Mouse (Mus musculus) A20 (cell line): ENCODE data around the gene Klc1.

Experiments used
- DNase-seq: peaks from one replicate; pipeline ENCODE4 v3.0.0-alpha.2; 2011; ENCODE audit warnings: low read depth, low spot score

Klc1 gene

GRCm38 (mm10) chr12:111770651-111771050, 12.0 kb downstream of the Klc1 start:
- DNase-seq = no peak

- DNase-seq = no peak
Observed at GRCm38 (mm10) chr12:111774156-111774555, 15.5 kb downstream of the Klc1 start.

GRCm38 (mm10) chr12:111774845-111775244, 16.2 kb downstream of the Klc1 start:
- no peak for DNase-seq

- no peak for DNase-seq
Observed at GRCm38 (mm10) chr12:111777919-111778318, 19.3 kb downstream of the Klc1 start.

- peak; percentile 24 for DNase-seq
Observed at GRCm38 (mm10) chr12:111779544-111779943, 20.9 kb downstream of the Klc1 start.

- DNase-seq = no peak
Observed at GRCm38 (mm10) chr12:111785174-111785573, 26.5 kb downstream of the Klc1 start.

- no peak for DNase-seq
Observed at GRCm38 (mm10) chr12:111787015-111787414, 28.4 kb downstream of the Klc1 start.

- no peak for DNase-seq
Observed at GRCm38 (mm10) chr12:111790090-111790489, 31.4 kb downstream of the Klc1 start.

- no peak for DNase-seq
Observed at GRCm38 (mm10) chr12:111790631-111791030, 32.0 kb downstream of the Klc1 start.

- DNase-seq = no peak
Observed at GRCm38 (mm10) chr12:111791474-111792104, 32.9 kb downstream of the Klc1 start.

- DNase-seq = no peak
Observed at GRCm38 (mm10) chr12:111794102-111794501, 35.5 kb downstream of the Klc1 start.

GRCm38 (mm10) chr12:111794526-111795179, 36.0 kb downstream of the Klc1 start:
- no peak for DNase-seq

GRCm38 (mm10) chr12:111795180-111795895, 36.7 kb downstream of the Klc1 start:
- no peak for DNase-seq

- DNase-seq = no peak
Observed at GRCm38 (mm10) chr12:111797251-111797650, 38.6 kb downstream of the Klc1 start.

GRCm38 (mm10) chr12:111798493-111798892, 39.8 kb downstream of the Klc1 start:
- no peak for DNase-seq

- DNase-seq = no peak
Observed at GRCm38 (mm10) chr12:111800459-111801183, 42.0 kb downstream of the Klc1 start.

- DNase-seq = no peak
Observed at GRCm38 (mm10) chr12:111803538-111803937, 44.9 kb downstream of the Klc1 start.

- DNase-seq = no peak
Observed at GRCm38 (mm10) chr12:111808775-111809174, 50.1 kb downstream of the Klc1 start.

GRCm38 (mm10) chr12:111809762-111810161, 51.1 kb downstream of the Klc1 start:
- peak; percentile 67 for DNase-seq

- no peak for DNase-seq
Observed at GRCm38 (mm10) chr12:111812075-111812474, 53.4 kb downstream of the Klc1 start.

- no peak for DNase-seq
Observed at GRCm38 (mm10) chr12:111812611-111813010, 54.0 kb downstream of the Klc1 start.
